Mouse (Mus musculus): ENCODE measurements around the gene Capn3.

The Capn3 gene

GRCm38 (mm10) chr2:120455719-120456118, at the start of gene Capn3:
Capn3 (plus strand) TSS chr2:120456019.
- DNase-seq (ENCODE audit: low read depth): no peak

GRCm38 (mm10) chr2:120411096-120411628, 44.7 kb upstream of the Capn3 start:
- DNase-seq (ENCODE audit: low read depth): no peak

GRCm38 (mm10) chr2:120414113-120414512, 41.7 kb upstream of the Capn3 start:
- no peak for DNase-seq (ENCODE audit: low read depth)

- DNase-seq (ENCODE audit: low read depth): no peak
Measured at GRCm38 (mm10) chr2:120414738-120415414, 40.9 kb upstream of the Capn3 start.

GRCm38 (mm10) chr2:120424386-120424785, 31.4 kb upstream of the Capn3 start:
- DNase-seq (ENCODE audit: low read depth): no peak

- no peak for DNase-seq (ENCODE audit: low read depth)
Measured at GRCm38 (mm10) chr2:120444486-120444885, 11.3 kb upstream of the Capn3 start.

- DNase-seq (ENCODE audit: low read depth): no peak
Measured at GRCm38 (mm10) chr2:120446373-120446772, 9.4 kb upstream of the Capn3 start.

GRCm38 (mm10) chr2:120447306-120447705, 8.5 kb upstream of the Capn3 start:
- DNase-seq (ENCODE audit: low read depth): no peak

- no peak for DNase-seq (ENCODE audit: low read depth)
Measured at GRCm38 (mm10) chr2:120450724-120451123, 5.1 kb upstream of the Capn3 start.

- DNase-seq (ENCODE audit: low read depth): no peak
Measured at GRCm38 (mm10) chr2:120452600-120452999, 3.2 kb upstream of the Capn3 start.

- DNase-seq (ENCODE audit: low read depth): no peak
Measured at GRCm38 (mm10) chr2:120454987-120455386, 832 bp upstream of the Capn3 start.

GRCm38 (mm10) chr2:120460216-120460615, 4.4 kb downstream of the Capn3 start:
- no peak for DNase-seq (ENCODE audit: low read depth)

- no peak for DNase-seq (ENCODE audit: low read depth)
Measured at GRCm38 (mm10) chr2:120463328-120463727, 7.5 kb downstream of the Capn3 start.

GRCm38 (mm10) chr2:120464091-120464490, 8.3 kb downstream of the Capn3 start:
- DNase-seq (ENCODE audit: low read depth): no peak

- DNase-seq (ENCODE audit: low read depth): no peak
Measured at GRCm38 (mm10) chr2:120464732-120465396, 9.0 kb downstream of the Capn3 start.

GRCm38 (mm10) chr2:120465397-120465785, 9.6 kb downstream of the Capn3 start:
- no peak for DNase-seq (ENCODE audit: low read depth)

GRCm38 (mm10) chr2:120468011-120468410, 12.2 kb downstream of the Capn3 start:
- DNase-seq (ENCODE audit: low read depth): no peak

- DNase-seq (ENCODE audit: low read depth): no peak
Measured at GRCm38 (mm10) chr2:120469220-120469619, 13.4 kb downstream of the Capn3 start.

- DNase-seq (ENCODE audit: low read depth): no peak
Measured at GRCm38 (mm10) chr2:120469715-120470114, 13.9 kb downstream of the Capn3 start.

GRCm38 (mm10) chr2:120470856-120471255, 15.0 kb downstream of the Capn3 start:
- DNase-seq (ENCODE audit: low read depth): no peak

- DNase-seq (ENCODE audit: low read depth): no peak
Measured at GRCm38 (mm10) chr2:120476277-120477087, 20.7 kb downstream of the Capn3 start.

GRCm38 (mm10) chr2:120478600-120478999, 22.8 kb downstream of the Capn3 start:
- peak; percentile 86 for DNase-seq (ENCODE audit: low read depth)

- no peak for DNase-seq (ENCODE audit: low read depth)
Measured at GRCm38 (mm10) chr2:120481921-120482320, 26.1 kb downstream of the Capn3 start.

All from naive thymus-derived CD4-positive, alpha-beta T cell, adult 2 months (primary cell).